Mouse (Mus musculus) MEL (cell line): ENCODE data around the gene 2310022A10Rik. TPM values are rescaled to one million over a fixed set of nuclear protein-coding genes. Genes with fewer than 3 reads are reported as not detected.

Source experiments
- DNase-seq: peaks from one replicate; pipeline ENCODE4 v3.0.0; 2011; ENCODE audit warnings: low read depth, low spot score
- H3K27ac ChIP-seq: 2 replicates; pipeline ENCODE4 v1.5.1; 2012; ENCODE audit warnings: low read depth, mild to moderate bottlenecking, control low read depth, low read length, moderate library complexity; ENCODE audit not compliant: control insufficient read depth
- H3K27me3 ChIP-seq, 2 experiments: fragments of 150-350 bp in 1 of 2; sonication (generic) in 1 of 2; 2 replicates each; pipeline ENCODE4 v1.6.1; 2012; ENCODE audit warnings: low read length in 2 of 2, mild to moderate bottlenecking in 2 of 2, improper control_type of control experiment in 1 of 2, moderate library complexity in 1 of 2; ENCODE audit not compliant: insufficient read depth in 2 of 2, control insufficient read depth in 1 of 2
- H3K36me3 ChIP-seq, 2 experiments: 2 replicates each; pipeline ENCODE4 v1.6.1; 2012 to 2014; ENCODE audit warnings: low read length in 2 of 2, improper control_type of control experiment in 1 of 2, inconsistent platforms in 1 of 2, mild to moderate bottlenecking in 1 of 2; ENCODE audit not compliant: insufficient read depth in 2 of 2, control insufficient read depth in 1 of 2
- H3K4me1 ChIP-seq, 2 experiments: fragments of 150-350 bp in 1 of 2; sonication (generic) in 1 of 2; 2 replicates each; pipeline ENCODE4 v1.6.1; 2012; ENCODE audit warnings: low read length in 2 of 2, improper control_type of control experiment in 1 of 2, mild to moderate bottlenecking in 1 of 2; ENCODE audit not compliant: insufficient read depth in 2 of 2, control insufficient read depth in 1 of 2
- H3K4me3 ChIP-seq, 2 experiments: fragments of 150-350 bp in 1 of 2; sonication (generic) in 1 of 2; 2 replicates each; pipeline ENCODE4 v1.5.1; 2012; ENCODE audit warnings: low read depth in 2 of 2, low read length in 2 of 2, mild to moderate bottlenecking in 2 of 2, moderate library complexity in 2 of 2, control low read depth in 1 of 2, improper control_type of control experiment in 1 of 2; ENCODE audit not compliant: control insufficient read depth in 1 of 2, insufficient read depth in 1 of 2
- H3K79me2 ChIP-seq: 2 replicates; pipeline ENCODE4 v1.6.1; 2012; ENCODE audit warnings: mild to moderate bottlenecking, low read length, moderate library complexity; ENCODE audit not compliant: control insufficient read depth, poor library complexity, insufficient read depth
- H3K9ac ChIP-seq: 2 replicates; pipeline ENCODE4 v1.6.1; 2012; ENCODE audit warnings: low read depth, mild to moderate bottlenecking, control low read depth, low read length, moderate library complexity; ENCODE audit not compliant: control insufficient read depth, poor library complexity, severe bottlenecking
- H3K9me3 ChIP-seq: fragments of 150-350 bp; sonication (generic); replicated peaks from 2 replicates; pipeline ENCODE4 v1.6.1; 2012; ENCODE audit warnings: mild to moderate bottlenecking, low read length, improper control_type of control experiment, moderate library complexity; ENCODE audit not compliant: insufficient read depth
- BHLHE40 ChIP-seq: IDR thresholded peaks from 2 replicates; pipeline ENCODE4 v1.6.1; 2012; ENCODE audit warnings: low read depth, mild to moderate bottlenecking, inconsistent platforms, low read length, improper control_type of control experiment, borderline replicate concordance
- CTCF ChIP-seq, 3 experiments: IDR thresholded peaks in 2 of 3; conservative IDR thresholded peaks in 1 of 3; 2 replicates each; pipeline ENCODE4 v1.5.1; 2011 to 2012; ENCODE audit warnings: low read length in 3 of 3, low read depth in 2 of 3, mild to moderate bottlenecking in 2 of 3, improper control_type of control experiment in 1 of 3, inconsistent platforms in 1 of 3, mixed read lengths in 1 of 3, moderate library complexity in 1 of 3; ENCODE audit not compliant: control insufficient read depth in 1 of 3, insufficient read depth in 1 of 3, poor library complexity in 1 of 3, severe bottlenecking in 1 of 3
- E2F4 ChIP-seq: IDR thresholded peaks from 2 replicates; pipeline ENCODE4 v1.6.1; 2011; ENCODE audit warnings: low read depth, low read length, improper control_type of control experiment, borderline replicate concordance
- ETS1 ChIP-seq: IDR thresholded peaks from 2 replicates; pipeline ENCODE4 v1.6.1; 2012; ENCODE audit warnings: low read depth, mild to moderate bottlenecking, inconsistent platforms, low read length, improper control_type of control experiment, moderate library complexity
- GATA1 ChIP-seq: IDR thresholded peaks from 2 replicates; pipeline ENCODE4 v1.6.1; 2011; ENCODE audit warnings: low read depth, low read length, improper control_type of control experiment
- KAT2A ChIP-seq: conservative IDR thresholded peaks from 2 replicates; pipeline ENCODE4 v1.6.1; 2012; ENCODE audit warnings: low read depth, low read length, improper control_type of control experiment, inconsistent platforms
- MAX ChIP-seq: IDR thresholded peaks from 2 replicates; pipeline ENCODE4 v1.6.1; 2011; ENCODE audit warnings: low read length, improper control_type of control experiment
- MEF2A ChIP-seq: IDR thresholded peaks from 2 replicates; pipeline ENCODE4 v1.6.1; 2014; ENCODE audit warnings: low read depth, mild to moderate bottlenecking, inconsistent platforms, low read length, improper control_type of control experiment; ENCODE audit not compliant: poor library complexity, insufficient replicate concordance, severe bottlenecking; ENCODE audit errors: extremely low read depth
- MYB ChIP-seq: IDR thresholded peaks from 2 replicates; pipeline ENCODE4 v1.6.1; 2011; ENCODE audit warnings: mild to moderate bottlenecking, low read depth, low read length, improper control_type of control experiment
- POLR2A ChIP-seq, 2 experiments: IDR thresholded peaks; 2 replicates each; pipeline ENCODE4 v1.6.1; 2011 to 2012; ENCODE audit warnings: low read length in 2 of 2, mild to moderate bottlenecking in 2 of 2, control low read depth in 1 of 2, improper control_type of control experiment in 1 of 2, low read depth in 1 of 2, moderate library complexity in 1 of 2; ENCODE audit not compliant: control insufficient read depth in 1 of 2, insufficient read depth in 1 of 2, poor library complexity in 1 of 2
- POLR2AphosphoS5 ChIP-seq: IDR thresholded peaks from 2 replicates; pipeline ENCODE4 v1.6.1; 2012; ENCODE audit warnings: low read depth, borderline replicate concordance, mild to moderate bottlenecking, inconsistent platforms, low read length, moderate library complexity, mixed read lengths
- RCOR1 ChIP-seq: IDR thresholded peaks from 2 replicates; pipeline ENCODE4 v1.6.1; 2012; ENCODE audit warnings: low read depth, mild to moderate bottlenecking, inconsistent platforms, low read length, improper control_type of control experiment
- SIN3A ChIP-seq: IDR thresholded peaks from 2 replicates; pipeline ENCODE4 v1.6.1; 2012; ENCODE audit warnings: low read length, improper control_type of control experiment, inconsistent platforms
- SMC3 ChIP-seq: IDR thresholded peaks from 2 replicates; pipeline ENCODE4 v1.6.1; 2011; ENCODE audit warnings: low read depth, low read length, improper control_type of control experiment
- TBP ChIP-seq: IDR thresholded peaks from 2 replicates; pipeline ENCODE4 v1.8.0; 2011; ENCODE audit warnings: low read depth, low read length, improper control_type of control experiment
- ZNF384 ChIP-seq: IDR thresholded peaks from 2 replicates; pipeline ENCODE4 v1.6.1; 2012; ENCODE audit warnings: low read depth, mild to moderate bottlenecking, inconsistent platforms, low read length, improper control_type of control experiment
- polyA plus RNA-seq, 2 experiments: library from polyadenylated mRNA; stranded (reverse) in 1 of 2; unstranded in 1 of 2; fragments of >175 nt in 1 of 2; fragments of >200 nt in 1 of 2; gene quantifications; 2 replicates each; pipeline versions ENCODE4 v1.2.1 to v1.2.4; 2012; ENCODE audit warnings: low replicate concordance in 2 of 2, low read depth in 1 of 2; ENCODE audit not compliant: insufficient read length in 2 of 2, insufficient read depth in 1 of 2, missing spikeins in 1 of 2
- total RNA-seq: library from RNA; depleted of rRNA; stranded (reverse); fragments of 300-350 nt; gene quantifications from 2 replicates; pipeline ENCODE4 v1.2.3, GENCODE M21; 2012

Gene 2310022A10Rik
- total and polyA plus RNA-seq, 3 experiments: 6.6 to 33.2 TPM; not detected in 1

- TF ChIP-seq SIN3A (peak; percentile 88), BHLHE40 (no peak), TBP (0 out of 2 replicates have a peak, but pooled peaks have one; percentile 49), KAT2A (no peak; the same call in 1 of the 2 replicates)
These were observed at the start of gene 2310022A10Rik, which contains the start of gene Pld3 (continued) for GRCm38 (mm10) chr7:27552931-27553513.

DNA sequence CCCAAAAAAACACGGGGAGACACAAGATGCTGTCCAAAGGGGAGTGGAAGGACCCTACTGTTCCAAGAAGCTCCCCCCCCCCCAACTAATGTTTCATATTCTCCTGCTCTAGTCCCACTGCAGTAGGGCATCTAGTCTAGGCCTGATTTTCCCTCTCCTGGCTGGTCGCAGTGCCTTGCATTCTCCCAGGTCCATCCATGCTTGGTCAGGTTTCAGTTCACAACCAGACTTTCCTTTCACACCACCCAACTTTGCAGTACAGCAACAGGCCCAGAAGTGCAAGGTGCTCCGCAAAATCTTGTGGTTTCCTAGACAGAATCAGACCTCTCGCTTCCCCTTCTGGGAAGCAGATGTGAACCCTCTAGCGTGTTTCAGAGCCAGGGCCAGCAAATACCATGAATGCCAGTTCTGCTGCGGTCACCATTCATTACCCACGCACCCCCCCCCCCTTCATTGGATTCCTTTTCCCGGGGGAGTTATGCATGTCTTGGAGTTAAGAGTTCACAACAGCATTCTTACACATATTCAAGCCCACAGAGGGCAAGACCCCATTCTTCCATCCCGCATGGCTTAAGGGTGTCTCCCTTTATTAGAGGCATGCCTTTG, 46.2 kb upstream of the 2310022A10Rik start:
- no peaks in the 10 kb centered on the region for H3K9me3 ChIP-seq
- no peak overlapping the region for H3K27ac ChIP-seq
- DNase-seq: peak; percentile 40
- TF ChIP-seq GATA1 (no peak), ZNF384 (no peak), TBP (no peak), MAX (no peak), POLR2A (IDR thresholded peaks at IDR 0.05; ENCODE audit: control insufficient read depth in 1 of 2, insufficient read depth in 1 of 2, low read depth in 1 of 2, low read length in 2 of 2, poor library complexity in 1 of 2) (no peak), MYB (no peak), RCOR1 (no peak), MEF2A (no peak), SMC3 (no peak), ETS1 (no peak), CTCF (IDR thresholded peaks at IDR 0.05 in 2 of 3, conservative IDR thresholded peaks at IDR 0.05 in 1 of 3; ENCODE audit: control insufficient read depth in 1 of 3, insufficient read depth in 1 of 3, low read depth in 2 of 3, low read length in 3 of 3, poor library complexity in 1 of 3, severe bottlenecking in 1 of 3) (no peak), POLR2AphosphoS5 (no peak), BHLHE40 (no peak), SIN3A (no peak), E2F4 (no peak)
- peaks cover 3 to 6% of the 10 kb centered on the region in 2 experiments; a peak in 3 of 4 replicates for H3K4me1 ChIP-seq
- no peaks in the 10 kb centered on the region; the same call in 1 of the 2 replicates for H3K79me2 ChIP-seq
- H3K9ac ChIP-seq: peak overlapping the region; percentile 44
- no peaks in the 10 kb centered on the region for H3K27me3 ChIP-seq
- H3K36me3 ChIP-seq: peaks cover 0 to 9% of the 10 kb centered on the region in 2 experiments; a peak in 2 of 4 replicates
- peak overlapping the region; percentile 2 to 84; a peak in 2 of 4 replicates for H3K4me3 ChIP-seq
